Mouse (Mus musculus): ENCODE measurements around the gene Nfia. TPM values are rescaled to one million over a fixed set of nuclear protein-coding genes. Genes with fewer than 3 reads are reported as not detected.
A peak's percentile ranks its signal among the peaks of the same experiment; 100 is the strongest.

The Nfia gene
- polyA plus RNA-seq, 2 experiments = 51.9 to 71.2 TPM

GRCm38 (mm10) chr4:97751483-97752251, 20.9 kb upstream of the Nfia start:
- Histone ChIP-seq H3K9me3 (ENCODE audit: control insufficient read depth, low read length) (no peaks in the 10 kb centered on the region), H3K4me3 (replicated peaks; ENCODE audit: low read length) (peak overlapping the region; percentile 41), H3K4me2 (replicated peaks; ENCODE audit: low read depth, low read length, severe bottlenecking) (peak overlapping the region; percentile 85), H3K27ac (replicated peaks; ENCODE audit: low read depth, low read length) (peak overlapping the region; percentile 65), H3K4me1 (ENCODE audit: control insufficient read depth, insufficient read depth, low read length) (peaks cover 31% of the 10 kb centered on the region), H3K9ac (ENCODE audit: low read depth, low read length, severe bottlenecking) (peak overlapping the region; percentile 64), H3K36me3 (ENCODE audit: control insufficient read depth, insufficient read depth, low read length) (no peaks in the 10 kb centered on the region), H3K27me3 (ENCODE audit: control insufficient read depth, insufficient read depth, low read length) (no peaks in the 10 kb centered on the region; the same call in 1 of the 2 replicates)
- 2% methylated on average over 40 of the region's 40 CpGs for WGBS
- ATAC-seq (ENCODE audit: low FRiP score, low read depth) (peak; percentile 51), DNase-seq (ENCODE audit: low spot score) (peak; percentile 44)
- no peak for TF ChIP-seq POLR2A (IDR thresholded peaks at IDR 0.05; ENCODE audit: borderline replicate concordance, extremely low read depth, insufficient read depth, insufficient read length)

- TF ChIP-seq POLR2A (IDR thresholded peaks at IDR 0.05; ENCODE audit: borderline replicate concordance, extremely low read depth, insufficient read depth, insufficient read length) = no peak
- peak overlapping the region; percentile 64 for H3K9ac ChIP-seq (ENCODE audit: low read depth, low read length, severe bottlenecking)
- ATAC-seq (ENCODE audit: low FRiP score, low read depth) = no peak
- no peaks in the 10 kb centered on the region for H3K9me3 ChIP-seq (ENCODE audit: control insufficient read depth, low read length)
- peak overlapping the region; percentile 85 for H3K4me2 ChIP-seq (replicated peaks; ENCODE audit: low read depth, low read length, severe bottlenecking)
- no peak for DNase-seq (ENCODE audit: low spot score)
- no peak overlapping the region; the same call in 1 of the 2 replicates for H3K27ac ChIP-seq (replicated peaks; ENCODE audit: low read depth, low read length)
- H3K4me1 ChIP-seq (ENCODE audit: control insufficient read depth, insufficient read depth, low read length) = peaks cover 34% of the 10 kb centered on the region
- no peaks in the 10 kb centered on the region; the same call in 1 of the 2 replicates for H3K27me3 ChIP-seq (ENCODE audit: control insufficient read depth, insufficient read depth, low read length)
- peak overlapping the region; percentile 41 for H3K4me3 ChIP-seq (replicated peaks; ENCODE audit: low read length)
- no peaks in the 10 kb centered on the region for H3K36me3 ChIP-seq (ENCODE audit: control insufficient read depth, insufficient read depth, low read length)
- 38% methylated on average over 5 of the region's 5 CpGs for WGBS
Observed at GRCm38 (mm10) chr4:97752276-97753010, 20.1 kb upstream of the Nfia start.

- H3K27me3 ChIP-seq (ENCODE audit: control insufficient read depth, insufficient read depth, low read length) = no peaks in the 10 kb centered on the region; the same call in 1 of the 2 replicates
- H3K36me3 ChIP-seq (ENCODE audit: control insufficient read depth, insufficient read depth, low read length) = no peaks in the 10 kb centered on the region
- H3K9ac ChIP-seq (ENCODE audit: low read depth, low read length, severe bottlenecking) = no peak overlapping the region
- H3K9me3 ChIP-seq (ENCODE audit: control insufficient read depth, low read length) = no peaks in the 10 kb centered on the region
- no peak overlapping the region for H3K27ac ChIP-seq (replicated peaks; ENCODE audit: low read depth, low read length)
- H3K4me1 ChIP-seq (ENCODE audit: control insufficient read depth, insufficient read depth, low read length) = peaks cover 37% of the 10 kb centered on the region
- no peak for TF ChIP-seq POLR2A (IDR thresholded peaks at IDR 0.05; ENCODE audit: borderline replicate concordance, extremely low read depth, insufficient read depth, insufficient read length)
- H3K4me3 ChIP-seq (replicated peaks; ENCODE audit: low read length) = no peak overlapping the region
- ATAC-seq (ENCODE audit: low FRiP score, low read depth) (no peak), DNase-seq (ENCODE audit: low spot score) (no peak)
- no peak overlapping the region for H3K4me2 ChIP-seq (replicated peaks; ENCODE audit: low read depth, low read length, severe bottlenecking)
- WGBS = 11% methylated on average over 1 of the region's 1 CpGs
Observed at GRCm38 (mm10) chr4:97753521-97753920, 19.0 kb upstream of the Nfia start.

- ATAC-seq (ENCODE audit: low FRiP score, low read depth) = no peak
- 34% methylated on average over 12 of the region's 12 CpGs for WGBS
- Histone ChIP-seq H3K4me3 (replicated peaks; ENCODE audit: low read length) (no peak overlapping the region), H3K4me1 (ENCODE audit: control insufficient read depth, insufficient read depth, low read length) (peaks cover 42% of the 10 kb centered on the region), H3K4me2 (replicated peaks; ENCODE audit: low read depth, low read length, severe bottlenecking) (no peak overlapping the region), H3K9ac (ENCODE audit: low read depth, low read length, severe bottlenecking) (no peak overlapping the region), H3K9me3 (ENCODE audit: control insufficient read depth, low read length) (no peaks in the 10 kb centered on the region), H3K27ac (replicated peaks; ENCODE audit: low read depth, low read length) (no peak overlapping the region), H3K27me3 (ENCODE audit: control insufficient read depth, insufficient read depth, low read length) (no peaks in the 10 kb centered on the region; the same call in 1 of the 2 replicates), H3K36me3 (ENCODE audit: control insufficient read depth, insufficient read depth, low read length) (no peaks in the 10 kb centered on the region)
- TF ChIP-seq POLR2A (IDR thresholded peaks at IDR 0.05; ENCODE audit: borderline replicate concordance, extremely low read depth, insufficient read depth, insufficient read length) = no peak
- no peak for DNase-seq (ENCODE audit: low spot score)
Observed at GRCm38 (mm10) chr4:97754241-97754640, 18.3 kb upstream of the Nfia start.

GRCm38 (mm10) chr4:97757207-97757977, 15.1 kb upstream of the Nfia start:
- no peaks in the 10 kb centered on the region; the same call in 1 of the 2 replicates for H3K27me3 ChIP-seq (ENCODE audit: control insufficient read depth, insufficient read depth, low read length)

More at GRCm38 (mm10) chr4:97757207-97757977, 15.1 kb upstream of the Nfia start:
- Histone ChIP-seq H3K27ac (replicated peaks; ENCODE audit: low read depth, low read length) (peak overlapping the region; percentile 84), H3K9ac (ENCODE audit: low read depth, low read length, severe bottlenecking) (peak overlapping the region; percentile 59), H3K36me3 (ENCODE audit: control insufficient read depth, insufficient read depth, low read length) (no peaks in the 10 kb centered on the region), H3K4me3 (replicated peaks; ENCODE audit: low read length) (peak overlapping the region; percentile 42), H3K4me2 (replicated peaks; ENCODE audit: low read depth, low read length, severe bottlenecking) (peak overlapping the region; percentile 56), H3K4me1 (ENCODE audit: control insufficient read depth, insufficient read depth, low read length) (peaks cover 32% of the 10 kb centered on the region), H3K9me3 (ENCODE audit: control insufficient read depth, low read length) (no peaks in the 10 kb centered on the region)
- DNase-seq (ENCODE audit: low spot score) (peak; percentile 62), ATAC-seq (ENCODE audit: low FRiP score, low read depth) (peak; percentile 77)
- TF ChIP-seq POLR2A (IDR thresholded peaks at IDR 0.05; ENCODE audit: borderline replicate concordance, extremely low read depth, insufficient read depth, insufficient read length) = no peak
- under 1% methylated on average over 38 of the region's 38 CpGs for WGBS

Measured in limb, embryonic 14.5 days (tissue).